Mouse (Mus musculus) testis, adult 2 months (tissue): ENCODE measurements around the gene Gabbr1. TPM values are rescaled to one million over a fixed set of nuclear protein-coding genes. Genes with fewer than 3 reads are reported as not detected.

Source experiments
- H3K27ac ChIP-seq: fragments of 200-500 bp; 2 replicates; pipeline ENCODE4 v1.5.1; 2012; ENCODE audit warnings: low read depth, low read length; ENCODE audit not compliant: control insufficient read depth, insufficient read depth
- H3K27me3 ChIP-seq: fragments of 200-500 bp; 2 replicates; pipeline ENCODE4 v1.6.1; 2012; ENCODE audit warnings: mild to moderate bottlenecking, low read length, moderate library complexity; ENCODE audit not compliant: control insufficient read depth, insufficient read depth
- H3K36me3 ChIP-seq: fragments of 200-500 bp; 2 replicates; pipeline ENCODE4 v1.6.1; 2012; ENCODE audit warnings: mild to moderate bottlenecking, low read length; ENCODE audit not compliant: control insufficient read depth, insufficient read depth
- H3K4me1 ChIP-seq: fragments of 200-500 bp; 2 replicates; pipeline ENCODE4 v1.6.1; 2012; ENCODE audit warnings: low read length; ENCODE audit not compliant: control insufficient read depth, insufficient read depth
- H3K4me3 ChIP-seq: fragments of 200-500 bp; 2 replicates; pipeline ENCODE4 v1.5.1; 2012; ENCODE audit warnings: low read depth, mild to moderate bottlenecking, low read length, moderate library complexity, mixed read lengths; ENCODE audit not compliant: control insufficient read depth
- CTCF ChIP-seq: fragments of 200-500 bp; IDR thresholded peaks from 2 replicates; pipeline ENCODE4 v1.5.1; 2012; ENCODE audit warnings: low read depth, mild to moderate bottlenecking, inconsistent platforms, low read length, moderate library complexity; ENCODE audit not compliant: control insufficient read depth, insufficient read depth, insufficient replicate concordance
- POLR2A ChIP-seq: fragments of 200-500 bp; IDR thresholded peaks from 2 replicates; pipeline ENCODE4 v1.6.1; 2012; ENCODE audit warnings: low read depth, mild to moderate bottlenecking, inconsistent platforms, low read length, moderate library complexity; ENCODE audit not compliant: control insufficient read depth
- polyA plus RNA-seq: library from polyadenylated mRNA; depleted of rRNA; stranded (reverse); fragments of >200 nt; gene quantifications from 2 replicates; pipeline ENCODE4 v1.2.3, GENCODE M21; 2012

Gene Gabbr1
- polyA plus RNA-seq, 1 experiment: 12.3 TPM

- Histone ChIP-seq H3K27ac (peak overlapping the region; percentile 54; the same call in 1 of the 2 replicates), H3K4me1 (peaks cover 8% of the 10 kb centered on the region), H3K27me3 (no peaks in the 10 kb centered on the region), H3K4me3 (no peak overlapping the region), H3K36me3 (no peaks in the 10 kb centered on the region)
- TF ChIP-seq CTCF (no peak), POLR2A (no peak)
Measured at GRCm38 (mm10) chr17:37026425-37026824, 19.3 kb upstream of the Gabbr1 start.

GRCm38 (mm10) chr17:37027486-37027885 lies 18.3 kb upstream of the Gabbr1 start:
- TF ChIP-seq CTCF (no peak), POLR2A (no peak)
- H3K4me3 ChIP-seq: no peak overlapping the region
- no peaks in the 10 kb centered on the region for H3K27me3 ChIP-seq
- no peaks in the 10 kb centered on the region for H3K36me3 ChIP-seq
- H3K27ac ChIP-seq: no peak overlapping the region
- peaks cover 8% of the 10 kb centered on the region for H3K4me1 ChIP-seq

- Histone ChIP-seq H3K4me3 (peak overlapping the region; percentile 95), H3K4me1 (peaks cover 8% of the 10 kb centered on the region)
Measured at GRCm38 (mm10) chr17:37028212-37028611, 17.6 kb upstream of the Gabbr1 start.

GRCm38 (mm10) chr17:37028683-37029120 lies 17.1 kb upstream of the Gabbr1 start:
- H3K4me1 ChIP-seq: peaks cover 8% of the 10 kb centered on the region
- no peaks in the 10 kb centered on the region for H3K27me3 ChIP-seq
- H3K36me3 ChIP-seq: no peaks in the 10 kb centered on the region
- H3K27ac ChIP-seq: no peak overlapping the region
- peak overlapping the region; percentile 95 for H3K4me3 ChIP-seq
- no peak for TF ChIP-seq CTCF

More at GRCm38 (mm10) chr17:37028212-37028611, 17.6 kb upstream of the Gabbr1 start:
- Histone ChIP-seq H3K27ac (peak overlapping the region; percentile 52; the same call in 1 of the 2 replicates), H3K36me3 (no peaks in the 10 kb centered on the region), H3K27me3 (no peaks in the 10 kb centered on the region)
- no peak for TF ChIP-seq POLR2A
- no peak for TF ChIP-seq CTCF

GRCm38 (mm10) chr17:37029162-37029561 lies 16.6 kb upstream of the Gabbr1 start:
- H3K27ac ChIP-seq: no peak overlapping the region
- H3K27me3 ChIP-seq: no peaks in the 10 kb centered on the region
- no peak overlapping the region for H3K4me3 ChIP-seq
- no peaks in the 10 kb centered on the region for H3K36me3 ChIP-seq
- peaks cover 8% of the 10 kb centered on the region for H3K4me1 ChIP-seq
- no peak for TF ChIP-seq CTCF
- no peak for TF ChIP-seq POLR2A

GRCm38 (mm10) chr17:37039127-37039894 lies 6.5 kb upstream of the Gabbr1 start:
- no peak overlapping the region for H3K27ac ChIP-seq
- H3K36me3 ChIP-seq: no peaks in the 10 kb centered on the region
- H3K27me3 ChIP-seq: no peaks in the 10 kb centered on the region
- no peaks in the 10 kb centered on the region for H3K4me1 ChIP-seq
- TF ChIP-seq POLR2A (no peak), CTCF (no peak)
- H3K4me3 ChIP-seq: no peak overlapping the region

- Histone ChIP-seq H3K27me3 (no peaks in the 10 kb centered on the region; the same call in 1 of the 2 replicates), H3K27ac (no peak overlapping the region), H3K4me3 (no peak overlapping the region), H3K36me3 (no peaks in the 10 kb centered on the region), H3K4me1 (peaks cover 11% of the 10 kb centered on the region)
- TF ChIP-seq POLR2A: no peak
- no peak for TF ChIP-seq CTCF
Measured at GRCm38 (mm10) chr17:37044651-37045244, 1.0 kb upstream of the Gabbr1 start.
